Mouse (Mus musculus) limb, embryonic 10.5 days (tissue): ENCODE measurements at regions not wholly inside any gene's neighbourhood (a gene's known extent, or its start where the extent isn't known, plus 50 kb on each side); places are given as distances from the start of the nearest gene placed in this dataset.

Experiments
- DNase-seq: peaks from one replicate; pipeline ENCODE4 v3.0.0-alpha.2; 2017; ENCODE audit warnings: low spot score
- H3K27ac ChIP-seq: fragments of 300-500 bp; sonication (generic); 2 replicates; pipeline ENCODE4 v1.5.1; 2016; ENCODE audit warnings: mild to moderate bottlenecking
- H3K27me3 ChIP-seq: fragments of 300-500 bp; sonication (generic); 2 replicates; pipeline ENCODE4 v1.6.1; 2016; ENCODE audit warnings: low read depth, mild to moderate bottlenecking; ENCODE audit not compliant: poor library complexity, severe bottlenecking
- H3K36me3 ChIP-seq: fragments of 300-500 bp; sonication (generic); 2 replicates; pipeline ENCODE4 v1.6.1; 2016; ENCODE audit warnings: mild to moderate bottlenecking, moderate library complexity
- H3K4me1 ChIP-seq: fragments of 300-500 bp; sonication (generic); 2 replicates; pipeline ENCODE4 v1.6.1; 2016
- H3K4me3 ChIP-seq: fragments of 300-500 bp; sonication (generic); 2 replicates; pipeline ENCODE4 v1.5.1; 2016; ENCODE audit warnings: mild to moderate bottlenecking, moderate library complexity
- H3K9me3 ChIP-seq: fragments of 300-500 bp; sonication (generic); replicated peaks from 2 replicates; pipeline ENCODE4 v1.6.1; 2016; ENCODE audit warnings: mild to moderate bottlenecking
- WGBS: fragments of 180-500 bp; shearing (Covaris S2); methylation state at CpG from one replicate; pipeline ENCODE4 v1.1.7; 2016; 5-methylcytosine and 5-hydroxymethylcytosine counted together

DNA sequence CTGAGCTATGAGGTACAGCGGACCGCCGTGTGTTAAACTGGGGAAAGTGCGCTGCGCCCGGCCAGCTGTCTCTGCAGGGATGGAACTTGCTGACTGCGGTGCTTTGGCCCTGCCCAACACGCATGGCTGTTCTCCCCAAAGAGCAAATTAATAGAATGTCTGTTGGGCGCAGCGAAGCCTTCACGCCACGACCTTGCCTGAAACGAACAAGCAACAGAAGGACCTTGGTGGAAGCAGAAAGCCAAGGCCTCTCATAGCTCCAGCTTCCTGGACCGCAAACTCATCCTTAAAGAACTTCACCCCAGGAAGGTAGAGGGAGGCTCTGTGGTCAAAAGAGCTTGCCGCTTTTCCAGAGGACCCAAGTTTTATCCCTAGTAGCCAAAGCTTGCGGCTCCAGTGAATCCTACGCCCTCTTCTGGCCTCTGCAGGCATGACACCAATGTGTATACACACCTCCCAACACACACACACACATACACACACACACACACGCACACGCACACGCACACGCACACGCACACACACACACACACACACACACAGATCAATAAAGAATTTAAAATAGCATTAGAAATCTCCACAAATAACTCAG is 110.2 kb upstream of the Ctnnb1 start:
- no peaks in the 10 kb centered on the region for H3K27me3 ChIP-seq
- no peak overlapping the region for H3K4me3 ChIP-seq
- no peak overlapping the region for H3K27ac ChIP-seq
- H3K36me3 ChIP-seq: no peaks in the 10 kb centered on the region
- no peak for DNase-seq
- no peaks in the 10 kb centered on the region for H3K9me3 ChIP-seq
- H3K4me1 ChIP-seq: 0 out of 2 replicates have a peak, but pooled peaks cover 4% of the 10 kb centered on the region
- 93% methylated on average over 22 of the region's 22 CpGs for WGBS

DNA sequence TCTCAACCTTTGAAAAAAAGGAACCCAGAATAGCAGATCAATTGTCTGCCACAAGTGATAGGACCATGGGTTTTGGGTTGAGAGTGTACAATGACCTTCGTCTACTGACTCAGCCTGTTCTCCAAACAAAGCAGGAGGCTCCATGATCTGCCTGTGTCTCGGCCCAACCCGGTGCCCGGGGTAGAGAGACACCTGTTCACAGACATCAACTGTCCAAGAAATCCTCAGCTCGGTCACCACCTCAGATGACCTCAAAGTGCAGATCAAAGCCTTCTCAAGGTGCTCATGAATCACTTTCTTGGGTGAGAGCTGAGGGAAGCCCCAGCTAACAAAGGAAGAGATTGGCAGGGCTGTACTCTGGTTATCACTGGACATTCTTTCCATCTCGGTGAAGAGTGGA is 108.1 kb upstream of the Ctnnb1 start:
- Histone ChIP-seq H3K4me3 (no peak overlapping the region), H3K9me3 (no peaks in the 10 kb centered on the region), H3K27me3 (no peaks in the 10 kb centered on the region), H3K27ac (no peak overlapping the region), H3K36me3 (no peaks in the 10 kb centered on the region), H3K4me1 (no peaks in the 10 kb centered on the region)
- no peak for DNase-seq
- WGBS: 85% methylated on average over 6 of the region's 6 CpGs

DNA sequence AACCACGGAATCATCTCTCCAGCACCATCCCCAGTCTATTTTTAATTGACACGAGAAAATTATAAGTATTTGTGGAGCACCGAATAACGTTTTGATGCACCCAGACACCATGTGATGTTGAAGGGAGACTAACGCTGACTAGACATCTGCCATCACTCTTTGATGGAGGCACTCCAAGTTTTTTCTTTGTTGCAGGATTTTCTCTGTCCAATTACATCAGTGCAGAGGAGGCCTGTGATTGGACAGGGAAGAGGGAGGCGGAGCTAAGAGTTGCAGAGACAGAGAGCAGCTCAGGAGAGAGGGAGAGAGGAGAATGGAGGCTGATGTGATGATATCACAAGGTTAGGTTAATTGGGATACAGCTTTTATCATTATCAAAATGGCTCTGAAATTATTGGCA is 105.6 kb upstream of the Ctnnb1 start:
- H3K4me3 ChIP-seq: no peak overlapping the region
- H3K9me3 ChIP-seq: no peaks in the 10 kb centered on the region
- H3K4me1 ChIP-seq: peaks cover 2% of the 10 kb centered on the region; the same call in 1 of the 2 replicates
- H3K27ac ChIP-seq: no peak overlapping the region
- no peaks in the 10 kb centered on the region for H3K27me3 ChIP-seq
- DNase-seq: no peak
- WGBS: 79% methylated on average over 6 of the region's 6 CpGs
- H3K36me3 ChIP-seq: no peaks in the 10 kb centered on the region

DNA sequence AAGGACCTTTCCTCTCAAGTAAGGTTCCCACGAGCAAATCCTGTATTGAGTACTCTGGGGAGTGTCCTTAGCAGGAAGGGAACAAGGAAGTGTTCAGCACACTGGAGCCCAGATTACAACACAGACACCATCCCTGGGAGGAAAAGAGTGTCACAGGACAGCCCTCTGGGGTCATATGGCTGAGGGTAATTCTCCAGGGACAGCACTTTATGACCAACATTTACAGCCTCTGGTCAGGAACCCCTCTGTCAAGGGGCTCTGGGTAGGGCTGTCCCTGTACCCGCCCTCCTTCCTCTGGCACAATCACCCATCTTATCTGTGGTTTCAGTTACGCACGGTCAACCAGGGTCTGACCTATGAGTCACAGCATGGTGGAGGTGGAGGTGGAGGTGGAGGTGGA is 102.8 kb upstream of the Ctnnb1 start:
- WGBS: 63% methylated on average over 4 of the region's 4 CpGs
- Histone ChIP-seq H3K9me3 (no peaks in the 10 kb centered on the region), H3K27me3 (no peaks in the 10 kb centered on the region), H3K27ac (no peak overlapping the region), H3K4me3 (no peak overlapping the region), H3K4me1 (peaks cover 2% of the 10 kb centered on the region; the same call in 1 of the 2 replicates), H3K36me3 (no peaks in the 10 kb centered on the region)
- no peak for DNase-seq

DNA sequence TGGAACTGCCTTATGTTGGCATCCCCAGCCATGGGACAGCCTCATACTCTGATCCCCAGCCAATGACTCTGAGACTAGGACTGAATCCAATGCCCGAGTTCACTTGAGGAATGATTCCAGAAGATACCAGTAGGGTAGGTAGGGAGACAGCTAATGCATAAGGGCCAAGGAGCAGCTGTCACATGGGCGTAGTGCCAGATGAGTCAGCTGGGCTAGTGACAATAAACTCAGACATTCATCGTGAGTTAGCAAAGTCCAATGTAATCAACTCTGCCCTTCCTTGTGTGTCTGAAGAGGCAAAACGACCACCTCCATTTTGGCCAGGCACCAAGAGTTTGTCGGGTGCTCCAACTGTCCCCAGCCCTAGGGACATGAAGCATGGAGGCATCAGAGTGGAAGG is 98.5 kb upstream of the Ctnnb1 start:
- H3K9me3 ChIP-seq: no peaks in the 10 kb centered on the region
- WGBS: 85% methylated on average over 5 of the region's 5 CpGs
- H3K4me3 ChIP-seq: no peak overlapping the region
- H3K4me1 ChIP-seq: peaks cover 2% of the 10 kb centered on the region; the same call in 1 of the 2 replicates
- H3K36me3 ChIP-seq: no peaks in the 10 kb centered on the region
- no peak overlapping the region for H3K27ac ChIP-seq
- H3K27me3 ChIP-seq: no peaks in the 10 kb centered on the region
- no peak for DNase-seq

DNA sequence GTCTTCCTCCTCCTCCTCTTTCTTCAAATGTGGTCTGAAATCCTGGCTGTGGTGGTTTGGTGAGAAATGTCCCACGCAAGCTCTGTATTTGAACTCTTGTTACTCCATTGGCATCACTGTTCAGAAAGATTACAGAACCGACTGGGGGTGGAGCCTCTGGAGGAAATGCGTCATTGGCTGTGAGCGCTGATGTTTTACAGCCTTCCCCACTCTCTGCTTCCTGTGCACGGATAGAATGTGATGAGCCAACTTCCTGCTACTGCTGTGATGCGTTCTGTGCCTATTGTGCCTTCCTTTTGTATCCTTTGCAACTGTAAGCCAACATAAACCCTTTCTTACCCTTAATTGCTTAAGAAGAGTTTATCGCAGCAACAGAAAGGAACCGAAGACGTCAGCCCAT is 94.8 kb upstream of the Ctnnb1 start:
- Histone ChIP-seq H3K9me3 (no peaks in the 10 kb centered on the region), H3K4me1 (no peaks in the 10 kb centered on the region), H3K4me3 (no peak overlapping the region), H3K27me3 (no peaks in the 10 kb centered on the region), H3K27ac (no peak overlapping the region), H3K36me3 (no peaks in the 10 kb centered on the region)
- no peak for DNase-seq
- WGBS: 83% methylated on average over 9 of the region's 9 CpGs

DNA sequence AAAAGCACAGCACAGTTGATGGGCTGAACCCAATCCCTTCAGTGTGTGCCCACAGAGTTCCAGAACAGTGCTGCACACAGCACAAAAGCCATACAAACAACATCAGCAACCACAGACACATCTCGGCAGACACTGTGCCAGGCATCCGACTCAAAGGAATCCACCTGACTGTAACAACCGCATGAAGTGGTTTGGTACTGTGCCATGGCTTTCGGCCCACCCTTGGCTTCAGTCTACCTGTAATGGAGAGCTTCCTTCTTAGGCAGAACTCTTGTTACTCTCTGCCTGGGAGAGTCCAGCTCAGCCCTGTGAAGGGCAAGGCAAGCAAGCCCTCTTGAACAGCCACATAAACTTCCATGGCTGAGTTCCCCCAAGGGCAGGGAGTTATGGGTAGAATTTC is 93.4 kb upstream of the Ctnnb1 start:
- Histone ChIP-seq H3K4me1 (no peaks in the 10 kb centered on the region), H3K36me3 (no peaks in the 10 kb centered on the region), H3K4me3 (no peak overlapping the region), H3K27me3 (no peaks in the 10 kb centered on the region), H3K27ac (no peak overlapping the region), H3K9me3 (no peaks in the 10 kb centered on the region)
- WGBS: 97% methylated on average over 4 of the region's 4 CpGs
- no peak for DNase-seq

DNA sequence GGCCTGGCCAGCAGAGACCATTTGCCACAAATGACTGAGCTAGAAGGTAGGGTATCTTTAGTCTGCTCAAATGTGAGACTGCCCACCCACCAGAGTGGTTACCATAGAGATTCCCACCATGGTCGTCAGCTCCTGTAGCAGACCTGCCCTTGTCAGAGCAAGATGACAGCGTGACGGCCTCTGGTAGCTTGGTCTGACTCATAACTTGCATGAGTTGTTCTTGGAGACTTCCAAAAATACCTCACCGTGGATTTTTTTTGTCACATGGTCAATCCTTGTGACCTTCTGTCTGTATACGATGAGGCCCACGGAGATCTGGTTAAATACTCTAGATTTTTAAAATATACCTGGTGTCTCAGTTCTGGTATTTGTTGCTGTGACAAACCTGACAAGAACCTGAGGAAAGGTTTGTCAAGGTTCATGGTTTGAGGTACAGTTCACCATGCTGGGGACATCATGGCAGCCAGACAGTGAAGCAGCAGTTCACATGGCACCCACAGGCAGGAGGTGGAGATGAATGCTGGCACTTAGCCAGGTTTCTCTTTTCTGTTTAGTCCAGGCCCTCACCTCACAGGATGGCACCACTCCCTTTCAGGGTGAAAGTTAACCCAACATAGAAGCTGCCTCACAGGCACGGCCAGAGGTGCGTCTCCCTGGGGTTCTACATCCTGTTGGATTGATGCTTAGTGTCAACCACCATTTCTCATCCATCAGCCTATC is 91.4 kb upstream of the Ctnnb1 start:
- DNase-seq: no peak
- Histone ChIP-seq H3K36me3 (no peaks in the 10 kb centered on the region), H3K4me3 (no peak overlapping the region), H3K27ac (no peak overlapping the region), H3K27me3 (no peaks in the 10 kb centered on the region), H3K4me1 (no peaks in the 10 kb centered on the region), H3K9me3 (no peaks in the 10 kb centered on the region)
- 91% methylated on average over 8 of the region's 8 CpGs for WGBS

DNA sequence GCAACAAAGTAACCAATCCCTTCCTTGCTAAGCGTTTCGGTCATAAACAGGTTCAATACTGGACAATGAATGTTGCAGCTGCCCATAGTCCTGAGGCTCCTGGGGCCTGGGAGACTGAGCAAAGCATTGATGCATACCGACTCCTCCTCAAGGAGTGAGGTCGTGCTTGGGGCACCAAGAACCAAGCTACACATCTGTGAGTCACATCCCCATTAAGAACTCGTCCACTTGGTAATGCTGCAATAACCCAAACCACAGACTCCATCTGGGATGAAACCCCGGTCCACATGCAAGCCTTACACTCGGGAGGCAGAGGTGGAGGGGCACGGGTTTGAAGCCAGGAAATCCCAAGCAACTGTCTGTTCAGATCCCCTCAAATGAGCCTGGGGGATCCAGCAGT is 85.3 kb upstream of the Ctnnb1 start:
- WGBS: 82% methylated on average over 8 of the region's 8 CpGs
- no peak overlapping the region for H3K4me3 ChIP-seq
- no peak overlapping the region for H3K27ac ChIP-seq

DNA sequence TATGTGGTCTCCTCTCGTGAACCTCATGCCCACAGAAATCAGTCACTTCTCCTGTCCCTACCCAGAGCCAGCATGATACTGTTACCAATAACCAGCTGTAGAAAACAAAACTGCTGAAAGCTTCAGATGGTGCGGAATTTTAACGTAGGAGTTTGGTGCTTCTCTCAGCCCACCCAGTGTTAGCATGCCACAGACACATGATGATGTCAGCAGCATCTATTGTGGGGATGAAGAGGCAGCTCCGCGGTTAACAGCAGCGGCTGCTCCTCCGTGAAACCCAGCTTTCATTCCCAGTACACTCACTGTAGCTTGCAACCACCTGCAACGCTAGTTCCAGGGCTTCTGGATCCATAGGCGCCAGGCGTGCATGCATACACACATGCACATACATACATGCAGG is 83.5 kb upstream of the Ctnnb1 start:
- Histone ChIP-seq H3K4me1 (no peaks in the 10 kb centered on the region), H3K9me3 (no peaks in the 10 kb centered on the region), H3K4me3 (no peak overlapping the region), H3K27me3 (no peaks in the 10 kb centered on the region), H3K36me3 (no peaks in the 10 kb centered on the region), H3K27ac (no peak overlapping the region)
- 92% methylated on average over 10 of the region's 10 CpGs for WGBS
- no peak for DNase-seq

More for the DNA sequence above, 85.3 kb upstream of the Ctnnb1 start:
- no peak for DNase-seq
- Histone ChIP-seq H3K27me3 (no peaks in the 10 kb centered on the region), H3K36me3 (no peaks in the 10 kb centered on the region), H3K4me1 (no peaks in the 10 kb centered on the region), H3K9me3 (no peaks in the 10 kb centered on the region)

DNA sequence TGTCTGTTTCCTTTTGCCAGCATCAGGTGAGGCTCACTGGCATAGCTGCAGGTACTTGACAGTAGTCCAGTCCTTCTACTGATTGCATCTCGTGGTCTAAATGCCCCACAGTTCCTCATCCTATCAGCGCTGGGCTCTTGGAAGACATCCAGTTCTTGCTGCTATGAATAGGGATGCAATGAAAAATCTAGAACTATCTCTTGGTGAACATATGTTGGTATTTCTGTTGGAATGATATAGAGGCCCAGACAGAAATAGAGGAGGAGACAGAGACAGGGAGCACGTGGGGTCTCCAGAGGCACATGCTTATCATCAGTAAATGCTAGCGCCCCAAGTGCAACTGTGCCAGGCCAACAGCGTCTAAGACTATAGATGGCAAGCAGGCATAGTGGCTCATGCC is 81.4 kb upstream of the Ctnnb1 start:
- no peak for DNase-seq
- Histone ChIP-seq H3K9me3 (no peaks in the 10 kb centered on the region), H3K36me3 (no peaks in the 10 kb centered on the region), H3K4me1 (no peaks in the 10 kb centered on the region), H3K27ac (no peak overlapping the region), H3K27me3 (no peaks in the 10 kb centered on the region), H3K4me3 (no peak overlapping the region)
- WGBS: 91% methylated on average over 5 of the region's 5 CpGs

DNA sequence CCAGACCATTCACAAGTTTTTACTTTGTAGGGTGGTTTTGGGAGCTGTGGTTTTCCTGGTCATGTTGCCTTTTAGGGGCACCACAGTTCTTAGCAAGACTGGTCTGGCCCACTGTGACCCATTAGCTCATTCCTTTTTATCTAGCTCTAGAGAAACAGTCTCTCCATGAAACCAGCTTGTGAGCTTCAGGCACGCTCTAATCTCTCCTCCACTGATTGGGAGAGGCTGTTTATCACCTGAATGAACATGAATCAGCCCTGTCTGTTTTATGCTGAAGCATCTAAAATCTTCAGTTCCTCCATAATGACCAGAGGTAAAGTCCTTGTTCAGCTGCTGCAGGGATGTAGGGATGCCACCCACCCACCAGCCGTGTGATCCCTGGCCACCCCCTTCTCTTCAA is 80.1 kb upstream of the Ctnnb1 start:
- no peak for DNase-seq
- Histone ChIP-seq H3K4me1 (no peaks in the 10 kb centered on the region), H3K4me3 (no peak overlapping the region), H3K27me3 (no peaks in the 10 kb centered on the region), H3K27ac (no peak overlapping the region), H3K9me3 (no peaks in the 10 kb centered on the region), H3K36me3 (no peaks in the 10 kb centered on the region)
- 85% methylated on average over 2 of the region's 2 CpGs for WGBS

DNA sequence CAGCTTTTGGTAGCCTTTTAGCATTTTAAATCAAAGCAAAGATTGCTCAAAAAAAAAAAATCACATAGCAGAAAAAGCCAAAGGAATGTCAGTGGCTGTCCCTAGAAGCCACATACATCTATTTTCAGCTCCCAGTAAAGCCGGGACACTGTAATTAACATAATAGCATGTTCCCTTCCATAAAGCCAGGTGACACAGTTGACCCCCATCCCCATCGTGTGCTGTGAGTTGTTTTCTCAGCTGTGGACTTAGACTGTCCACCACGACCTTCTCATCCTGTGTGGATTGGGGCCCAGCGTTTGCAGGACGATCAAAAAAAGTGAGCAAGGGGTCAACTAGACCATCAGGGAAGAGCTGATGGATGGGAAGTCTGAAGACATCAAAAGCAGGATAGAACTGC is 78.9 kb upstream of the Ctnnb1 start:
- Histone ChIP-seq H3K27me3 (no peaks in the 10 kb centered on the region), H3K27ac (no peak overlapping the region), H3K4me3 (no peak overlapping the region), H3K36me3 (no peaks in the 10 kb centered on the region), H3K9me3 (no peaks in the 10 kb centered on the region), H3K4me1 (no peaks in the 10 kb centered on the region)
- no peak for DNase-seq
- 75% methylated on average over 5 of the region's 5 CpGs for WGBS

DNA sequence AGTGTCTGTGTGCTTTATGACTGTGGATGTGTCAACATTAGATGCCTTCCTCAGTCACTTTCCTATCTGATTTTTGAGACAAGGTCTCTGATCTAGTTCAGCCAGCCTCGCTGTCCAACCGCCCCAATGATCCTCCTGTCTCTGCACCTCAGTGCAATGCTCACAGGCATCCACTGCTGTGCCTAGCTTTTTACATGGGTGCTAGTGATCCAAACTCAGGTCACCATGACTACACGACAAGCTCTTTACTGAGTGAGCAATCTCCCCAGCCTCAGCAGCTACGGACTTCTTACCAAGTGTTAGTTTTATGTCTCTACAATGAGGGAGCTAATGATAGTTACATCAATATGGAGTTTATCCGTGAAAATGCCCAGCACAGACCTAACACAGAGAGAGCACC is 77.1 kb upstream of the Ctnnb1 start:
- Histone ChIP-seq H3K4me3 (no peak overlapping the region), H3K4me1 (0 out of 2 replicates have a peak, but pooled peaks cover 3% of the 10 kb centered on the region), H3K27me3 (no peaks in the 10 kb centered on the region), H3K27ac (no peak overlapping the region; the same call in 1 of the 2 replicates), H3K36me3 (no peaks in the 10 kb centered on the region), H3K9me3 (no peaks in the 10 kb centered on the region)
- no peak for DNase-seq
- 89% methylated on average over 5 of the region's 5 CpGs for WGBS
